Mouse (Mus musculus) testis, postnatal 14 days (tissue): ENCODE data around the gene Tada2a.

ENCODE experiments used
- DNase-seq: peaks from one replicate; pipeline ENCODE4 v3.0.0; 2021; ENCODE audit warnings: low spot score

Gene Tada2a

DNA sequence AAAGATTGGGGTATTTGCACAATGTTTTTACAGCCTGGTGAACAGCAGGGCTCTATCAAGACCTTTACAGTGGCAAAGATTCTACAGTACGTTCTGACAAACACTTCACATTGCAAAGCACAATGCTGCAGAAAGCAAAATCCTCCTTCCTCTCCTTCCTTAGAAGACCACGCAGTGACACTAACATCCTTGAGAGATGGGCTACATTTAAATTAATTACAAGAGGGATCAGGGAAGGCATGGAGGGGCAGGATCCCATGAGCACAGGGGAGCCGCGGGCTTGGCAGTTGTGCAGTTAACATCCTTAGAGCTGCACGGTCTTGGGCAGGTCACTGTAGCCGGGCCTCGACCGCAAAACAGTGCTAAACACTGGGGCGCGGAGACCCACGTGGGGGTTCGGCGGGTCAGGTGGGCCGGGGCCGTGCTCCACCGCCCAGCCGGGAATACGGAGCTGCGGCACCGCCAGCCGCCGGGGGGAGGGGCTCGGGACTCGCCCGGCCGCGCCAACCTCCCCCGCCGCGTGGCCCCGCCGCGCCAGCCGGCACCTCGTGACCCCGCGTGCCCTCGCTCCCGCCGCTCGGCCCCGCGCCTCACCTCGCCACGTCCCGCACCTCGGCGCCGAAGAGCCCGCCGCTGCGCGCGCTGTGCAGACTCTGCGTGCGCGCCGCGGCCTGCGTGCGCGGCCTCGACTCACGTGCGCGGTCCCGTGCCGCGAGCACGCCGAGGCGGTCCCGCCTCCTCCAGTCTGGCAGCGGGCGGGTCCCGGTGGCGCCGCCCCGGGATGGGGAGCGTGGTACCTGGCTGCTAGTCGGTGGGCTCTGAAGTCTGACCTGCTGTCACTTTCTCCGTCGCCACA is at the start of gene Tada2a, which contains the start of gene Acaca:
Gene Tada2a (minus strand): TSS at position 658 of the 856 bp plus-strand sequence.
Gene Acaca (plus strand): TSS at position 730 of the 856 bp plus-strand sequence.
- peak; percentile 85 for DNase-seq

DNA sequence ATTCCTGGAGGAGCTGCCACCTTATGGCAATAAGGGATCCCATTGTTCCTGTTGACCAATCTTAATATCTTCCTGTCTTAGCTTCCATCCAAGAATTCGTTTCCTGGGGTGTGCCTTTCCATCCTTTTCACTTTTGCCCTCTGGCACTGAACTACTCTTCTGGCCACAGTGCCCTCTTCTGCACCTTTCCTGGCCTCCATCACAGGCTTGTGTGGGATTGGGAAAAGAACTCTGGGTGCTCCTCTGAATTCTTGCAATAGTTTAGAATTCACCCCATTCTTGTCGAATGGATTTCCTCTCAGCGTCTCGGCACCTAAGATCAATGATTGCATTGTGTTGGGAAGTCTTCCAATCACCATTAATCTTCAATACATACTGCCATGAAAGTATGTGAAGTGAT is 49.2 kb upstream of the Tada2a start:
- no peak for DNase-seq

- no peak for DNase-seq
These were observed 43.4 kb upstream of the Tada2a start for GRCm38 (mm10) chr11:84172539-84173435.

GRCm38 (mm10) chr11:84168701-84169288 is 39.4 kb upstream of the Tada2a start:
- DNase-seq = no peak

DNA sequence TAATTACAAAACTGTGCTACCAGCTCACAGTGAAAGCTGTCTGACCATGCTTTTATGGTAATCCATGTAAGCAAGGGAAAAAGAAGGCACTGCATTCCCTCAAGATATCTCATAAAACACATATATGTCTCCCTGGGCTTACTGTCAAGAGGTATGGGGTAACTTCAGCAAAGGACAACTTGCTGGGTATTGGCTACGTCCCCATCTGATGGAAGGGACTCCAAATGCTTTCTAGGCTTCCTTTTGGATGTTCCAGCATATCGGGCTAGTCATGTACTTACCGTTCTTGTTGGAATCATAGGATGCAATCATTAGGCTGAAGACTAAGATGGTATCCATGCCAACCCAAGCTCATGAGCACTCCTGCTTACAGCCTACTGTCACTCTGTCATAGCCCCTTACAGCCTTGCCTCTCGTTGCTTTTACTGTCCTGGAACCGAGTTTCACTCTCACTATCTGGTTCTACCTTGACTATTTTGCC is 37.7 kb upstream of the Tada2a start, which contains the start of gene Gm11437:
Gene Gm11437 (minus strand): TSS at position 431 of the 481 bp plus-strand sequence.
- no peak for DNase-seq

DNA sequence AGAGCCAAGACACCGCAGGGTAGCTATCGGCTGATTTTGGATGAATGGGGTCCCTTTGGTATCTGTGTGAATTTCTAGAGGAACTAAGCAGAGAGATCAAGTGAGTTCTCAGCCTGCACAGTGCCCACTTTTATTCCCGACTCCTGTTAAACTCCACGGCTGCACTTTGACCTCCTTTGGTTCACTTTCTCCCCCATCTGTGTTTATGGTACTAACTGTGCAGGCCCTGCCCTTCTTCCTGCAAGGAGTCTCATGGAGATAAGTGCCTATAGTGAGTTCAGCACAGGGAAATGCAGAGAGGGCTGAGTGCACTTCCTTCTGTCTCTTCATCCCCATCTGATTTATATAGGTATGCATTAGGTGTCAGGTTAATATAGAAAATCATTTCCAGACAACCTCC is 35.2 kb upstream of the Tada2a start:
- no peak for DNase-seq

GRCm38 (mm10) chr11:84164123-84164522 is 34.7 kb upstream of the Tada2a start:
- no peak for DNase-seq

DNA sequence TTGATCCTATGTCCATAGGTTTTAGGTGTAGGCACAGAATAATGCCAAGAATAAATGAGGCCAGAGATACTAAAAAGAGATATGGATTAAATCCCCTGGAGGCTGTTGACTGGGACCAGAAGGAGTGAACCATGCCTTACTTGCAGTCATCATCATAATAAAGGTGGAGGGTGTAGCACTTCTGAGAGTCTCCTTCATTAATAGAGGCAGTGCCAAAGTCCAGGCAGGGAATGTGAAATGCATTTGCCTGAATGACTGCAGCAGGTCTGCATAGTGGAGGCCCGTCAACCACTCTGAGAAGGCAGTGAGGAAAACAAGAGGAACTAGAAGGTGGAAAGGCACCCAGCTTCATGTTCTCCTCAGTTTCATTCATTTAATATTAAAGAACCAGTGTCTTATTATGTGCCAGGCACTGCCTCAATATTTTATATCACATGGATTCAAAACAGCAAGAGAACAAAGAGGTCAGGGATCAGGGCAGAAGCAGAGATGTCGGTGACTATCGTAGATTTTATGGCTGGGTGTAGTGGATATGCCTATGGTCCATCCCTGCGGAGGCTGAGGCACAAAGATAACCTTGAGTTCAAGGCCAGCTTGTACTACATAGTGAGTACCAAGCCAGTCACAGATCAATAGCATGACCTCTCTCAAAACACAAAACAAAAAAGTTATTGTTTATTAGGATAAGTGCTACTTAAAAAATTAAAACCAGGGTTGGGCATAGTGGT is 27.3 kb upstream of the Tada2a start:
- no peak for DNase-seq

GRCm38 (mm10) chr11:84150884-84151283 is 21.5 kb upstream of the Tada2a start:
- no peak for DNase-seq

DNA sequence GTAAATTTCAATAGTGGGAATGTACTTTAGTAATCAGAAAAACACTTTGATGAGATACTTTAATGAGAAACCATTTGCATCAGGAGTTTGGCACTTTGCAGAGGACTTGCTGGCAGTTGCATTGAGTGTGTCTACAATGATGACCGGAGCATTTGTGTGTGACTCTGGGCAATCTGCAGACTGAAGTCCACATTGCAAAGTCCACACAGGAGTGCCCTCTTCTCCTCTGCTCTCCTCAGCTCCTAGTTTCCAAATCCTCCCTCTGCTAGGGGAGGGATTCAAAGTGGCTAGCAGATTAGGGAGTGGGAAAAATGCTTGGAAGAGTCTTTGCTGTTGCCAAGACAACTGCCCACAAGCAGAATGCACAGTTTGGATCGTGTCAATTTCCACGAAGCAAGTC is 16.7 kb upstream of the Tada2a start:
- DNase-seq = no peak

DNA sequence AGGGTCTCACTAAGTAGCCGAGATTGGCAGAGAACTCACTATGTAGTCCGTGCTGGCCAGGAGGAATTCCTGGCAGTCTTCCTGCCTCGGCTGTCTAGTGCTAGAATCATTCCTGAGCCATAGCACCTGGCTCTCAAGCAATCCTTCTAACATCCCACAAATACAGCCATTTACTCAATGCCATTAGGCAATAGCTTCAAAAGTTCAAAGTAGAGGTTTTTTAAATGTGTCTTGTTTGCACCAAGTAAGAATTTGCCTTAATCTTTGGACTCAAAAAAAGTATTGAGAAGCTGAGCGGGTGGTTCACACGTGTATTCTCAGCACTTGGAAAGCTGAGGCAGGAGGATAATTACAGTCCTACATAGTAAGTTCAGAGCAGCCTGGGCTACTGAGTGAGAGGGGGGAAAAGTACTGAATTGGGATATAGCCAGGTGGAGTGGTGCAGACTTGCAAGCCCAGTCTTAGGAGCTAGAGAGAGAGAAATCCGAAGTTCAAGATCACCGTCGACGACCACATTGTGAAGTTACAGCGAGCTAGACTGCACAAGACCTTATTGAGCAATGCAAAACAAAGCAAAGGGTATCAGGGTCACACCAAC is 15.9 kb upstream of the Tada2a start:
- no peak for DNase-seq

DNA sequence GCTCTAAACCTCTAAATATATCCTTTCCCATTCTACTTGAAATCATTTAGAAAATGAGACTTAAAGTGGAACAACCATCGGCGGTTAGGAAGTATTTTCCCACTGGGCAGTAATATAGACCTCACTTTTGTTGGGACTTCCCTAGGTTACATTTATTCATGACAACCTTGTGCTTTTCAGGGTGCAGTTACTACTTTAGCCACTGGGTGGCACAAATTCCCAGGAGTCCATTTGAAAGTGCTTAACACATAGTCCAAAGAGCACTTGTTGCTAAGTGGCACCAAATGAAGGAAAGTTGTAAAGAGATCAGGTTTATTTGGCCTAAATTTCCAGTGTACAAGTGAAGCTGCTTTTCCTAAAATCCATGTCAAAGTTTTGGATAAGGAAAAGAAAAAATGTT is 12.4 kb upstream of the Tada2a start:
- DNase-seq = no peak

DNA sequence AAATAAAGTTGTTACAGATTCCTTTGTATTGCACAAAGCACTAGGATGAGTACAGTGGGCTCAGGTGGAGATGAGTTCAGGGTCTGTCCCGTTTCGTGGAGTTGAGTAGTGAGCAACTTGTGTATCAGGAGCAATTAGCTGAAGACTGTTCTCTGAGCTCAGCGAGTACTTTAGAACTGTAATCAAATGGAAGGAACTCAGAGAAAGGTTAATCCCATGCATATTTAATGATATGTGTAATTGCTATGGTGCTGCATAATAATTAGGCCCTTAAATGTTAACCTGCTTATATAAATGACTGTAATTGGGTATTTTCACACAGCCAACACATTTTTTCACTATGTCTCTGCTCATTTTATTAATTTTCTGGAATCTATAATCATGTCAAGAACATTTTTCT is 7.1 kb upstream of the Tada2a start:
- no peak for DNase-seq

DNA sequence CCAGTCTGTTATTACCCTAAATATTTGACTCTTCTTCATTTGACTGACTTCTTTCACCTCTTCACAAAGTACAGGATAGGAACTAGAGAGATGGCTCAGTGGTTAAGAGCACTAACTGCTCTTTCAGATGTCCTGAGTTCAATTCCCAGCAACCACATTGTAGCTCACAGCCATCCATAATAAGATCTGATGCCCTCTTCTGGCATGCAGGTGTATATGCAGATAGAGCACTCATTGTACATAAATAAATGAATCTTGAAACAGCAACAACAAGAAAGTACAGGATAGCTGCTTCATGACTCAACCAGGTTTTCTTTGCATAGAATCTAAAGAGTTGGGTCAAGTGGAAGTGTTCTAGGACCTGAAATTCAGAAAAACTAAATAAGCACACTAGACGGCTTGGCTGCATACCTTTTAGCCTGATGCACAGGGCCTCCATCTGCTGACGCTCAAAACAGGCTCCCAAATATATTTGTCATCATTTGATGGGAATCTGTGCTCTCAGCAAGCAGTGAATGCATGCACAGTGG is 5.0 kb upstream of the Tada2a start:
- no peak for DNase-seq

- no peak for DNase-seq
These were observed 392 bp upstream of the Tada2a start for GRCm38 (mm10) chr11:84129799-84130185.

- DNase-seq = no peak
These were observed 1.4 kb downstream of the Tada2a start for GRCm38 (mm10) chr11:84127977-84128376.

GRCm38 (mm10) chr11:84121051-84121956 is 8.1 kb downstream of the Tada2a start:
- DNase-seq = no peak

DNA sequence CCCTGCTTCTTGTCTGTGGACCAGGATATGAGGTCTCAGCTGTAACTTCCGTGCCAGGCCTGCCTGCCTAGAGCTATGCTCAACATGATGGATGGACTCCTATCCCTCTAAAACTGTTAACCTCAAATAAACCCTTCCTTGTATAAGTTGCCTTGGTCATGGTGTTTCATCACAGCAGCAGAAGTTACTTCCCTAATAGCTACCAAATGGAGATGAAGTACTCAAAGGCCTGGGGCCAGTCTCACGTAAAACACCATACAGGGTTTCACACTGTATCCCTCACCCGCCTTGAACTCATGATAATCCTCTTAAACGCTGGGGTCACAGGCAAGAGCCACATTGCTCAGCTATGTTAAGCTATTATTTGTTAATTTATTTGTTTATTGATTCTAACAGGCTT is 12.0 kb downstream of the Tada2a start:
- DNase-seq = no peak

DNA sequence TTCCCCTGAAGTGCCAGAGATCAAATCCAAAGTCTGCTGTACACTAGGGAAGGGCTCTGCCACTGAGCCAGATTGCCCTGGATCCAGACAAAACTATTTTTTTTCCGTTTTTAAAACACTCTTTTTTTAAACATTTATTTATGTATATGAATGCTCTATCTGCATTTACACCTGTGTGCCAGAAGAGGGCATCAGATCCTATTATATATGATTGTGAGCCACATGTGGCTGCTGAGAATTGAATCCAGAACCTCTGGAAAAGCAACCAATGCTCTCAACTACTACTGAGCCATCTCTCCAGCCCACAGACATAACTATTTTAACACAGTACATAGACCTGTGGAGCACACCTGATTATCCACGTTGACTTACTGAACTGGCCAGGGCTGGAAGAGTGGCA is 13.2 kb downstream of the Tada2a start:
- DNase-seq = no peak

DNA sequence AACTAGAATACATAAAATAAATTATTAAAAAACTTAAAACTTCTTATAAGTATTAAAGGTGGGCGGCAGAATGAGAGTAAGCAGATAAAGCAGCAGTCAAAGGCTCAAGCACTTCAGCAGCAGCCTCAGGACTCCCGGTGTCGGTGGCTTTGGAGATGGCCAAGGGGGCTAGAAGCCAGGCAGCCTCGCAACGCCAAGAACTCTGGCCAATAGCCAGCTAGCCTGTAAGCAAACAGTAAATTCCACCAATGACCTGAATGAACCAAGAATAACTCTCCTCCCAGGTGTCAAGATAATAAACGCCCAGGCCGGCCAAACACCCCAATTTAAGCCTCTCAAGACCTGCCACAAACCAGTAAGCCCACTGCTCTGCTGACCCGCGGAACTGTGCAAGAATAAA is 13.8 kb downstream of the Tada2a start:
- DNase-seq = no peak
